Mouse (Mus musculus): ENCODE data around the gene Nos2. TPM values are rescaled to one million over a fixed set of nuclear protein-coding genes. Genes with fewer than 3 reads are reported as not detected.
A peak's percentile ranks its signal among the peaks of the same experiment; 100 is the strongest.

Nos2 gene
- polyA plus RNA-seq, 2 experiments = 0.02 TPM; not detected in 1

DNA sequence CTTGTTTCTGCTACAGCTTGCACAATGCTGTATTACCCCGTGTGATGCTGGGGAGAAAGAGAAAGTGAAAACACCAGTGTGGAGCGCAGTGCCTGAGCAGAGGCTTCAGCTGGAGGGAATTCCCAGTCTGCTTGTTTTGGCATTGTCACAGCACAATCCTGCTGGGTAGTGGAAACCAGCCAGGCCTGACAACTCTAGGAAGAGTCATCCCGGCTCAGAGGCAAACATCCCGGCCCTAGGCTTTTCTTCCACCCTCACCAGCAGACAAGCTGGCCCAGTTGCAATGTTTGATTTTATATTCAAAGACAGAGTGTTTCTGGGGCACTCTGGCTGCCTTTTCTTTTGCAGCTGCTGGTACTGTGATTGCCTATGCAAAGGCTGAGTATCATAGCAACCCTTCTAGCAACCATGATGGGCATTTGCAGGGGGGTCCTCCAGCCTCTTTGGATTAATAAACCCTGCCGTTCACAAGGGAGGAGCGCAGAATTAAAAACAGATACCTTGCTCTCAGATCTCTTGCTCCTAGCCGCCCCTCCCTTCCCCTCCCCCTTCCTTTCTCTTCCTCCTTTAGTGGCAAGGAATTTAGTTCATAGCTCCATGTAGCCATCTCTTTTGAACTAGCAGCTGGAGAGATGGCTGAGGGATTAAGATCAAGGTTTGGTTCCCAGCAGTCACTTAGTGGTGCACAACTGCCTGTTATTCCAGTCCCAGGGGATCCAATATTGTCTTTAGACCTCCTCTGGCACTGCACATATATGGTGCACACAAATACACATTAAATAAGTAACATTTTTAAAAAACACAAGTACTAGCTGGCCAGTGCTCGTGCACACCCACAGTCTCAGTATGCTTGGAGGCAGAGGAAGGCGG, 33.2 kb upstream of the Nos2 start:
- H3K27me3 ChIP-seq (ENCODE audit: control insufficient read depth, insufficient read depth, low read length) = no peaks in the 10 kb centered on the region
- no peak for TF ChIP-seq CTCF (IDR thresholded peaks at IDR 0.05; ENCODE audit: low read depth)
- no peak for TF ChIP-seq EP300 (IDR thresholded peaks at IDR 0.05; ENCODE audit: low read depth)
- ATAC-seq (ENCODE audit: insufficient read depth) (no peak), DNase-seq (ENCODE audit: low read depth in 3 of 3, low spot score in 3 of 3) (peak in 1 of 3 experiments; percentile 16)
- no peak overlapping the region for H3K9ac ChIP-seq (replicated peaks)
- WGBS (ENCODE audit: insufficient replicate concordance) = 49% methylated on average over 9 of the region's 9 CpGs
- H3K4me3 ChIP-seq (ENCODE audit: insufficient read depth in 1 of 2, low read depth in 2 of 2, low read length in 2 of 2) = no peak overlapping the region
- H3K4me1 ChIP-seq (replicated peaks; ENCODE audit: control insufficient read depth in 2 of 2, insufficient read depth in 2 of 2, low read length in 1 of 2) = no peaks in the 10 kb centered on the region
- H3K4me2 ChIP-seq (ENCODE audit: low read depth) = no peak overlapping the region
- no peaks in the 10 kb centered on the region for H3K36me3 ChIP-seq (replicated peaks; ENCODE audit: control insufficient read depth, insufficient read depth, low read depth)
- no peak overlapping the region for H3K27ac ChIP-seq
- no peaks in the 10 kb centered on the region for H3K9me3 ChIP-seq (ENCODE audit: control insufficient read depth, low read length)

DNA sequence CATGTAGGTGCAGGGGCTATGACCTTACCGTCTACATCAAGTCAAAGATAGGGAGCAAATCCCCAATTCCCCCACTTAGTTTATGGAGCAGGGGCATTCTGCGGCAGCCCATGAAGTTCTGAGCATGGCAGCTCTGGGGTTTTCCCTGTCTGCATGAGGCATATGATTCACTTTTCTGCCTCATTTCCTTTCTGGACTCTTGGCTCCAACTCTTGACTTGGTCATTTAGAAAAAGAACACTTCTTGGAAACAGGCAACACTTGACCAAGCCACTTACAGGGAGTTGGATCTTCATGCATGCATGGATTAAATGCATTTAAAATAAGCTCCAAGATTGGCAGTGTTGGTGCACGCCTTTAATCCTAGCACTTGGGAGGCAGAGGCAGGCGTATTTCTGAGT, 31.4 kb upstream of the Nos2 start:
- H3K27me3 ChIP-seq (ENCODE audit: control insufficient read depth, insufficient read depth, low read length) = no peaks in the 10 kb centered on the region
- no peaks in the 10 kb centered on the region for H3K9me3 ChIP-seq (ENCODE audit: control insufficient read depth, low read length)
- no peaks in the 10 kb centered on the region for H3K4me1 ChIP-seq (replicated peaks; ENCODE audit: control insufficient read depth in 2 of 2, insufficient read depth in 2 of 2, low read length in 1 of 2)
- no peaks in the 10 kb centered on the region for H3K36me3 ChIP-seq (replicated peaks; ENCODE audit: control insufficient read depth, insufficient read depth, low read depth)
- no peak for ATAC-seq (ENCODE audit: insufficient read depth)
- no peak for DNase-seq (ENCODE audit: low read depth in 3 of 3, low spot score in 3 of 3)
- 67% methylated on average over 4 of the region's 4 CpGs for WGBS (ENCODE audit: insufficient replicate concordance)
- H3K4me3 ChIP-seq (ENCODE audit: insufficient read depth in 1 of 2, low read depth in 2 of 2, low read length in 2 of 2) = no peak overlapping the region
- no peak for TF ChIP-seq CTCF (IDR thresholded peaks at IDR 0.05; ENCODE audit: low read depth)
- TF ChIP-seq EP300 (IDR thresholded peaks at IDR 0.05; ENCODE audit: low read depth) = no peak
- H3K4me2 ChIP-seq (ENCODE audit: low read depth) = no peak overlapping the region
- no peak overlapping the region for H3K9ac ChIP-seq (replicated peaks)
- no peak overlapping the region for H3K27ac ChIP-seq

DNA sequence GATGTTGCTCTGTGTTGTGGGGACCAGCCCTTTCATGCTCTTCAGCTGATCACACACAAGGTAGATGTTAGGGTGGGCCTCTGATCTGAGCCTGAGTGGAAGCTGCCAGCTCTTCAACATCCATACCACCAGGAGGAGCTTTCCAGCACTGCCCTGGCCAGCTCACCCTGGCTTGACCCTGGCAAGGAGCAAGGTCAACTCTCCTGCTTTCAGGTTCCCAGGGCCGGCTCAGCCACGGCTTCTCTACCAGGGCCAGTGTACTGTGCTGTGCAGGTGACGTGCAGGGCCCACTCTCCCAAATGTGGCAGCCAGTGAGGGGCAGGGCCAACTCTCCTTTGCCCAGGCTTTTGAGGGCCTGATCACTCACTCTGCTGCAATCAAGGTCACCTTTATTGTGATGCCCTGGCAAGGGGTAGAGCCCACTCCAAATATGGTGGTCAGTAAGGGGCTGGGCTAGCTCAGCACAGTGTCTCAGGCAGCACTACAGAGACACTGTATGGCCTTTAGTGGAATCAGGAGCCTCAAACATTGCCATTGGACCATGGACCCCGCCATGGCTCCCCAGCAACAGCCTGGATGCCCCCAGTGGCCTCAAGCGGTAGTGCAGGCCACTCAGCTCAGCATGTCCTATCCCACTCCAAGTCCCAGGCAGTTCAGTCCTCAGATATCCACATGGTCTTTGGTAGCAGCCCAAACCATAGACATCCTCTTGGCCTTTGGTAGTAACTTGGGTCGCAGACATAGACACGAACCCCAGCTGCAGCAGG, 24.0 kb upstream of the Nos2 start:
- H3K27ac ChIP-seq = no peak overlapping the region
- no peaks in the 10 kb centered on the region for H3K27me3 ChIP-seq (ENCODE audit: control insufficient read depth, insufficient read depth, low read length)
- DNase-seq (ENCODE audit: low read depth in 3 of 3, low spot score in 3 of 3) (peak in 1 of 3 experiments; percentile 1), ATAC-seq (ENCODE audit: insufficient read depth) (no peak)
- TF ChIP-seq CTCF (IDR thresholded peaks at IDR 0.05; ENCODE audit: low read depth) (peak; percentile 95), EP300 (IDR thresholded peaks at IDR 0.05; ENCODE audit: low read depth) (no peak)
- 43% methylated on average over 7 of the region's 7 CpGs for WGBS (ENCODE audit: insufficient replicate concordance)
- H3K9me3 ChIP-seq (ENCODE audit: control insufficient read depth, low read length) = no peaks in the 10 kb centered on the region
- no peaks in the 10 kb centered on the region for H3K4me1 ChIP-seq (replicated peaks; ENCODE audit: control insufficient read depth in 2 of 2, insufficient read depth in 2 of 2, low read length in 1 of 2)
- no peak overlapping the region for H3K4me3 ChIP-seq (ENCODE audit: insufficient read depth in 1 of 2, low read depth in 2 of 2, low read length in 2 of 2)
- no peak overlapping the region for H3K4me2 ChIP-seq (ENCODE audit: low read depth)
- H3K9ac ChIP-seq (replicated peaks) = no peak overlapping the region
- H3K36me3 ChIP-seq (replicated peaks; ENCODE audit: control insufficient read depth, insufficient read depth, low read depth) = no peaks in the 10 kb centered on the region

DNA sequence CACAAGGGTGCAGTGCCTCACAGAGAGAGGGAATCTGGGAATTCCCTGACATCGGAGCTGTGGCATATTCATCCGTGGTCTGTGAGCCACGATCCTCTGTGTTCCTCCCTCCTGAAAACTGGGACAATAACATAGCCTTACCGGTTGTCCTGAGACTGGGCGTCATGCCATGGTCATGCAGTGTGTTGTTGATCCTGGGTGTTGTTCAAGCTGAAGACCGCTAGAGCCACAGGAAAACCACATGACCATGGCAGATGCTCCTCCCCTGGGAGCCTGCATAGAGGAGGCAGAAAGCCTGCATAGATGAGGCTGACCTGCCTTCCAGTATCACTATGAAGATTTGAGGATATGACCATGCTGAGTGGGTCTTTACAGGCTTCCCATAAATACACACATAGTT, 5.1 kb upstream of the Nos2 start:
- Histone ChIP-seq H3K9ac (replicated peaks) (no peak overlapping the region), H3K4me1 (replicated peaks; ENCODE audit: control insufficient read depth in 2 of 2, insufficient read depth in 2 of 2, low read length in 1 of 2) (no peaks in the 10 kb centered on the region), H3K4me3 (ENCODE audit: insufficient read depth in 1 of 2, low read depth in 2 of 2, low read length in 2 of 2) (no peak overlapping the region), H3K27me3 (ENCODE audit: control insufficient read depth, insufficient read depth, low read length) (no peaks in the 10 kb centered on the region), H3K9me3 (ENCODE audit: control insufficient read depth, low read length) (no peaks in the 10 kb centered on the region), H3K36me3 (replicated peaks; ENCODE audit: control insufficient read depth, insufficient read depth, low read depth) (no peaks in the 10 kb centered on the region), H3K27ac (no peak overlapping the region), H3K4me2 (ENCODE audit: low read depth) (no peak overlapping the region)
- WGBS (ENCODE audit: insufficient replicate concordance) = 47% methylated on average over 6 of the region's 6 CpGs
- no peak for TF ChIP-seq EP300 (IDR thresholded peaks at IDR 0.05; ENCODE audit: low read depth)
- no peak for TF ChIP-seq CTCF (IDR thresholded peaks at IDR 0.05; ENCODE audit: low read depth)
- DNase-seq (ENCODE audit: low read depth in 3 of 3, low spot score in 3 of 3) (no peak), ATAC-seq (ENCODE audit: insufficient read depth) (no peak)

DNA sequence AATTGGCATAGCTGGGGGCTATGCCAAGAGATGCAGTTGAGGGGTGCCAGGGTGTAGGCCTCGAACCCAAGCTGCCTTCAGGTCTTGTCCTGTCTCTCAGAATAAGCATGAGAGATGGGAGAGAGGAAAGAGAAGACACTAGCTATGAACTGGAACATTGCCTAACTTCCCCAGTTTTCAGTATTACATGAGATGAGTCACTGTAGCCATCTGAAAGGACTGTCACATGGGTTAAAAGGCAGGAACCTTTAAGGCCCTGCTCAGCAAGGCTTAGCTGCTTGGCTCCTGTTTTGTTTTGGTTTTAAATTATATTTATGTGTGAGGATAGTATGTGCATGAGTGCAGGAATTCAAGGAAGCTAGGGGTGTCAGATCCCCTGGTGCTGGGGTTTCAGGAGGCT, 4.2 kb upstream of the Nos2 start:
- ATAC-seq (ENCODE audit: insufficient read depth) = no peak
- H3K9ac ChIP-seq (replicated peaks) = no peak overlapping the region
- no peak for DNase-seq (ENCODE audit: low read depth in 3 of 3, low spot score in 3 of 3)
- 44% methylated on average over 1 of the region's 1 CpGs for WGBS (ENCODE audit: insufficient replicate concordance)
- no peaks in the 10 kb centered on the region for H3K36me3 ChIP-seq (replicated peaks; ENCODE audit: control insufficient read depth, insufficient read depth, low read depth)
- H3K27ac ChIP-seq = no peak overlapping the region
- H3K9me3 ChIP-seq (ENCODE audit: control insufficient read depth, low read length) = no peaks in the 10 kb centered on the region
- no peaks in the 10 kb centered on the region for H3K27me3 ChIP-seq (ENCODE audit: control insufficient read depth, insufficient read depth, low read length)
- H3K4me3 ChIP-seq (ENCODE audit: insufficient read depth in 1 of 2, low read depth in 2 of 2, low read length in 2 of 2) = no peak overlapping the region
- TF ChIP-seq CTCF (IDR thresholded peaks at IDR 0.05; ENCODE audit: low read depth) = no peak
- TF ChIP-seq EP300 (IDR thresholded peaks at IDR 0.05; ENCODE audit: low read depth) = no peak
- H3K4me2 ChIP-seq (ENCODE audit: low read depth) = no peak overlapping the region
- no peaks in the 10 kb centered on the region for H3K4me1 ChIP-seq (replicated peaks; ENCODE audit: control insufficient read depth in 2 of 2, insufficient read depth in 2 of 2, low read length in 1 of 2)

Data from liver, embryonic 14.5 days (tissue).